Mouse (Mus musculus) cerebellum, adult 2 months (tissue): ENCODE measurements at regions not wholly inside any gene's neighbourhood (a gene's known extent, or its start where the extent isn't known, plus 50 kb on each side); places are given as distances from the start of the nearest gene placed in this dataset.

ENCODE experiments used
- CTCF ChIP-seq: fragments of 200-500 bp; IDR thresholded peaks from 2 replicates; pipeline ENCODE4 v1.5.1; 2011; ENCODE audit warnings: low read depth, mild to moderate bottlenecking, control low read depth, low read length, moderate library complexity, borderline replicate concordance; ENCODE audit not compliant: insufficient read depth
- POLR2A ChIP-seq: fragments of 200-500 bp; IDR thresholded peaks from 2 replicates; pipeline ENCODE4 v1.6.1; 2011; ENCODE audit warnings: low read length, control low read depth, borderline replicate concordance; ENCODE audit not compliant: insufficient read depth

DNA sequence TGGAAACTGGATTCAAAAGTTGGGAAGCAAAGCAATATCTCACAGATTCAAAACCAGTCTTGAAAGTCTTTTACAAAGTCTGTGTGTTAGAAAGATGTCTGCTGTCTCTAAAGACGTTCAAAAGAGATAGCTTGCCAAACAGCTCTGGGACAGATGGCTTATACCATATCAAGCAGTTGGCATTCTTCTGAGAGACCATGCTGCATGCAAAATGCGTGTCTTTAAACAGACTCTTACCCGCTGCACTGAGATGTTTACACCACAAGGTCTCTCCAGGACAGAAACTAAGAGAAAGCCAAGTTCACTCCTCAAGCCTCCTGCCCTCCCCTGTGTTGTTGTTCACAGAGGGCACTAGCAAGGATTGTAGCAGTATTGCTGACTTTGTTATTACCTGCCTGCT is 127.5 kb upstream of the Tmtc1 start:
- TF ChIP-seq CTCF (no peak), POLR2A (no peak)
